Mouse (Mus musculus) forebrain, embryonic 11.5 days (tissue): Measurements from ENCODE around the gene Osbpl2. TPM values are rescaled to one million over a fixed set of nuclear protein-coding genes. Genes with fewer than 3 reads are reported as not detected.
A peak's percentile ranks its signal among the peaks of the same experiment; 100 is the strongest.

Experiments
- ATAC-seq: fragments of 200-750 bp; cut with Nextera tagmentation; replicated peaks from 2 replicates; pipeline ENCODE4 v1.8.0; 2017; ENCODE audit warnings: moderate TSS enrichment; ENCODE audit not compliant: low FRiP score
- DNase-seq: peaks from one replicate; pipeline ENCODE4 v3.0.0-alpha.2; 2017; ENCODE audit warnings: low spot score
- H3K27ac ChIP-seq: fragments of 300-500 bp; sonication (generic); 2 replicates; pipeline ENCODE4 v1.5.1; 2014; ENCODE audit warnings: low read depth, low read length
- H3K27me3 ChIP-seq: fragments of 300-500 bp; sonication (generic); 2 replicates; pipeline ENCODE4 v1.6.1; 2014; ENCODE audit warnings: mild to moderate bottlenecking, low read length, mixed read lengths; ENCODE audit not compliant: control insufficient read depth, insufficient read depth
- H3K36me3 ChIP-seq: fragments of 300-500 bp; sonication (generic); 2 replicates; pipeline ENCODE4 v1.6.1; 2014; ENCODE audit warnings: mild to moderate bottlenecking, low read length, moderate library complexity, mixed read lengths; ENCODE audit not compliant: control insufficient read depth, insufficient read depth
- H3K4me1 ChIP-seq: fragments of 300-500 bp; sonication (generic); replicated peaks from 2 replicates; pipeline ENCODE4 v1.6.1; 2014; ENCODE audit warnings: low read length, mixed read lengths; ENCODE audit not compliant: control insufficient read depth, insufficient read depth
- H3K4me2 ChIP-seq: fragments of 300-500 bp; sonication (generic); 2 replicates; pipeline ENCODE4 v1.6.1; 2014; ENCODE audit warnings: low read depth, mild to moderate bottlenecking, low read length, moderate library complexity, mixed read lengths; ENCODE audit not compliant: severe bottlenecking
- H3K4me3 ChIP-seq: fragments of 300-500 bp; sonication (generic); 2 replicates; pipeline ENCODE4 v1.5.1; 2014; ENCODE audit warnings: low read depth, low read length
- H3K9ac ChIP-seq: fragments of 300-500 bp; sonication (generic); 2 replicates; pipeline ENCODE4 v1.6.1; 2014; ENCODE audit warnings: low read length
- H3K9me3 ChIP-seq: fragments of 300-500 bp; sonication (generic); 2 replicates; pipeline ENCODE4 v1.6.1; 2016; ENCODE audit warnings: low read length, mixed read lengths; ENCODE audit not compliant: control insufficient read depth
- WGBS: fragments of 180-500 bp; shearing (Covaris S2); extraction: QIAGEN DNeasy Blood & Tissue Kit; methylation state at CpG from one replicate; pipeline ENCODE4 v1.1.7; 2014; 5-methylcytosine and 5-hydroxymethylcytosine counted together
- polyA plus RNA-seq: library from polyadenylated mRNA; unstranded; fragments of >200 nt; fragmentation: Nextera tagmentation; extraction: Ambion mirVana; gene quantifications from 2 replicates; pipeline ENCODE4 v1.2.1, GENCODE M21; 2014

Gene Osbpl2
- polyA plus RNA-seq, 1 experiment from 2014 or later: 43.8 TPM

DNA sequence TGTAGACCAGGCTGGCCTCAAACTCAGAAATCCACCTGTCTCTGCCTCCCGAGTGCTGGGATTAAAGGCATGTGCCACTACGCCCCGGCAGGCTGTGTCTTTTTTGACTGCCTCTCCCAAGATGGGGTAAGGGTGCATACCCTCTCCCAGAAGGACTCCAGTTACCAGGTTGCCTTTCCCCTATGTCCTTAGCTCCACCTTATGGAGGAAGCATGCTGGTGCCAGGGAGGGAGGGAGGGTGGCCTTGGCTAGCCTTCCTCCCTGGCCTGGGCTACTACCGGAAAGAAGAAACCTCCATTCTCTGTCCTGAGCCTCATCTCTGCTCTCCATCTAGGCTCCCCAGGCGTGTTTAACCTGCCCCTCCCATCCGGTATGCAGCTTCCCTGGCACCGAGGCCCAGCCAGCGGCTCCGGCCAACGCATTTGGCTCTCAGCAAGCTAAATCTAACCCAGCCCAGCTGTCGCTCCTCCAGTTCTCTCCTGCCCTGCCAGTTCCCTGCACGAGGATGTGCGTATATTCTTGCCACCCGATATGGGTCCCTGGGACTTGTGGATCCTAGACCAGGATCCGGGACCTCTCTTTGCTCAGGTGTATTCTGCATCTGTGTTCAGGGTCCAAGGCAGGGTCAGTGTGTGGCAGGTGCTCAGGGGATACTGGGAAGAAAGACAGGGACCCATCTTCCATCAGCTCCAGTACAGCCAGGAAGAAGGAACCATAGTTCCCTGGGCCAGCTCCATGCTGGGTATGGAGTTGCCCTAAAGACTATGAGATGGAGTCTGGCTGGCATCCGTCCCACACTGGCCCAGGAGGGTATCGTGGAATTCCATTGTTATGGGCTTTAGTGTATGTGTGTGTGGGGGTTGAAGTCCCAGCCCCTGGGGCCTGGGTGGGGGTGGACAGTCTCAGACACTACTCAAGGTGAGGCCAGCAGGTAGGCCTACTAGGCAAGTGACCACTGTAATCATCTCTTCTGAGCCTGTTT is 4.9 kb upstream of the Osbpl2 start:
- 71% methylated on average over 17 of the region's 17 CpGs for WGBS

DNA sequence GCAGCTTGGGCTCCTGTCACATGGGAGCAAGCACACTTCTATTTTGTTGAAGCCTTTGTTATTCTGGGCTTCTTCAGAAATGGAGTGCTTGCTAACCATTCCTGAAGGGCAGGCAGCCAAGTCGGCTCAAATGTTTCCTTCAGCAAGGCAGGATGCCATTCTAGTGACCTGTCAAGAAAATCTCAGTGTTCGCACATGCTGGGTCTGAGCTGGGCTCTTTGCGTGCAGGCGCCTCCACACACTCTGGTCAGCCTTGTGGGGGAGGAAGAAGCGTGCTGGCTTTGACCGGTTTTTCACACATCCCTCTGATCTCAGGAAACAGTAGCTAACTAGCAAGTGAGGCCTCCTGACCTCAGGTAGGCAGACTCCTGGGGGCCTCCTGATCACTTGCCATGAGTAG is 3.8 kb upstream of the Osbpl2 start:
- H3K27ac ChIP-seq: no peak overlapping the region
- DNase-seq (no peak), ATAC-seq (no peak)
- no peak overlapping the region for H3K4me2 ChIP-seq
- H3K9me3 ChIP-seq: no peaks in the 10 kb centered on the region
- 60% methylated on average over 6 of the region's 6 CpGs for WGBS
- H3K27me3 ChIP-seq: no peaks in the 10 kb centered on the region
- peaks cover 21% of the 10 kb centered on the region for H3K4me1 ChIP-seq
- H3K9ac ChIP-seq: no peak overlapping the region
- no peaks in the 10 kb centered on the region for H3K36me3 ChIP-seq
- H3K4me3 ChIP-seq: no peak overlapping the region

More for the DNA sequence above, 4.9 kb upstream of the Osbpl2 start:
- ATAC-seq (no peak), DNase-seq (peak; percentile 45)
- Histone ChIP-seq H3K36me3 (no peaks in the 10 kb centered on the region), H3K9me3 (no peaks in the 10 kb centered on the region), H3K9ac (no peak overlapping the region), H3K27me3 (no peaks in the 10 kb centered on the region), H3K27ac (no peak overlapping the region), H3K4me2 (no peak overlapping the region), H3K4me3 (no peak overlapping the region), H3K4me1 (peaks cover 17% of the 10 kb centered on the region)

DNA sequence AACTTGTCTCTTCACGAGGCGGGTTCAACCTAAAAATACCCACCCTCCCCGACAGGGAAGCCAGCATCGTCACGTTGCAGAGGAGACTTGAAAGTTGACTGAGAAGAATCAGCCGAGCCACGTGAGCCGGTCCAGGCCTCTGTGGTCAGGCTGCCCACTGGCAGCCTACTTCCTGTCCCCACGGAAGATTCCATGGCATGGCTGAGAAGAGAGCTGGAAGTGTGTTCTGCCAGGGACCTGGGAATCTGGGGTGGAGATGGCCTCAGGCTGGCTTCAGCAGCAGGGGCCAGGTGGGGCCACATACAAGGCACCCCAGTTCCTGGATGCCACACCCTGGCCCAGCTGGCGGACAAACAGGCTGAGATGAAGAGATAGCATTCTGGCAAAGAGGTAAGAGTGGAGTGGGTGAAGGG is 3.0 kb upstream of the Osbpl2 start:
- Histone ChIP-seq H3K27me3 (no peaks in the 10 kb centered on the region), H3K9me3 (no peaks in the 10 kb centered on the region), H3K4me3 (no peak overlapping the region), H3K9ac (no peak overlapping the region), H3K36me3 (no peaks in the 10 kb centered on the region), H3K4me2 (no peak overlapping the region), H3K27ac (no peak overlapping the region), H3K4me1 (peaks cover 21% of the 10 kb centered on the region)
- ATAC-seq: no peak
- DNase-seq: no peak
- 80% methylated on average over 10 of the region's 10 CpGs for WGBS

DNA sequence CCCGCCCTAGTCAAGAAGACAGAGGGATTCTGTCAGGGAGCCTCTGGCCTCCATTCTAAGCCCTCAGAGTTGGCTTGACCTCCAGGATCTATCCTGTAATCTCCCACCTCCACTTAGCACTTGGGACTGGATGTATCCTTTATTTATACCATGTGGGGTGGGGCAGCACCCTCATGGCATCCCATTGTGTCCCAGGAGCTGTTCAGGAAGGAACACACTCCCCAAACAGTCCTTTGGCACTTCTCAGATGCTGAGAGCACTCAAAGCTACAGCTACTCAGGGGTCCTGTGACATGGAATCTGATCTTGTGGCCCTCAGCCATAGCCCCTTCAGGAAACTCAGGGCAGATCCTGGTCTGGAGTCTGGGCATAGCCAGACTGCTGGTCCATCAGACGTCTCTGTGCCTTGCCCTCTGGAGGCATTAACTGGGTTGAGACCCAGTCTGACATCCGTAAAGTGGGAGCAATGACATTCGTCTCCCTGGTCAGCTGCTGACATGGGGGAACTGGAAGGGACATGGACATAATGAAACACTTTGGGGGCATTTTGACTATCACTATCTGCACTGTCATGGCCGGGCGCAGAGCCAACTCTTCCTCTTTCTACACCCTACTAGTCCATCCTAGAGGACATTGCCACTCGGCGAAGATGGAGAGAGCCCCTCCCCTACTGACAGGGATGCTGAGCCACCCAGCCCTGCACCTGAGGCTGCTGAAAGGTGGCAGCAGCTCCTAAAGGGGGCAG is 2.2 kb upstream of the Osbpl2 start:
- peak overlapping the region; percentile 68; the same call in 1 of the 2 replicates for H3K4me2 ChIP-seq
- H3K27ac ChIP-seq: no peak overlapping the region
- H3K27me3 ChIP-seq: no peaks in the 10 kb centered on the region
- H3K9me3 ChIP-seq: no peaks in the 10 kb centered on the region
- H3K36me3 ChIP-seq: no peaks in the 10 kb centered on the region
- no peak overlapping the region for H3K4me3 ChIP-seq
- H3K9ac ChIP-seq: no peak overlapping the region; the same call in 1 of the 2 replicates
- WGBS: 73% methylated on average over 8 of the region's 8 CpGs
- H3K4me1 ChIP-seq: peaks cover 21% of the 10 kb centered on the region
- ATAC-seq (no peak), DNase-seq (peak; percentile 53)

DNA sequence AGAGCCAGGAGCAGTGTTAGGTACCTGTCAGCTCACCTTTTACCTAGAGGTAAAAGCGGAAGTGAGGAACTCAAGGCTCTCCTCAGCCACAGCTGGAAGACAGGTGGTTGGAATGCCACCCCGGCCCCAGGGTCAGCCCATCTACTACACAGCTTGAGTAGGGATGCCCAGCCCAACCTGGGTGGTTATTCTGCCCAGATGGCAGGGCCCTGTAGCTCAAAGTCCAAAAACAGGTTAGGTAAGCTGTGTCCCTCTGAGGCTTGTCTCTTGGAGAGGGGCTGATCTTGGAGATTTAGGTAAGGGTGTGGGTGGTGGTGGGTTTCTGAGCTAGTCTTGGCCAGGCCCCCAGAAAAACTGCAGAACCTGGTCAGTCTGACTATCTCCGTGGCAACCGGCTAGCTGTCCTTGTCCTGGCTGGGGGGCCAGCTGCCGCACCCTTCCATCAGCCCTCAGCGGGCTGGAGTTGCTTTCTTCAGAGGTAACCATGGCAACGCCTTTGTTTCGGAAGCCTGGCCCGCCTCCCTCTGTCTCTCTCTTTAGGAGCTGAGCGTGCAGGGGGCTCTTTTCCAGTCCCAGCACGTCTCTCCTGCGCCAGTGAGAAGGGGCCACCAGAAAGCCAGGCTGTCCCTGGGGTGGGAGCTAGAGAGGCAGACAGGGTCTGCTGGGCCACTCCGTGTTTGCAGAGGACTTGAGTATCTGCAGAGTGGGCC is 1.5 kb upstream of the Osbpl2 start:
- peak overlapping the region; percentile 49 for H3K9ac ChIP-seq
- peak overlapping the region; percentile 88 for H3K27ac ChIP-seq
- no peaks in the 10 kb centered on the region for H3K27me3 ChIP-seq
- DNase-seq: peak; percentile 84
- H3K4me2 ChIP-seq: peak overlapping the region; percentile 68
- 7% methylated on average over 13 of the region's 13 CpGs for WGBS
- peak overlapping the region; percentile 13; the same call in 1 of the 2 replicates for H3K4me3 ChIP-seq
- H3K36me3 ChIP-seq: no peaks in the 10 kb centered on the region
- no peaks in the 10 kb centered on the region for H3K9me3 ChIP-seq
- ATAC-seq: peak; percentile 71
- H3K4me1 ChIP-seq: peaks cover 21% of the 10 kb centered on the region

DNA sequence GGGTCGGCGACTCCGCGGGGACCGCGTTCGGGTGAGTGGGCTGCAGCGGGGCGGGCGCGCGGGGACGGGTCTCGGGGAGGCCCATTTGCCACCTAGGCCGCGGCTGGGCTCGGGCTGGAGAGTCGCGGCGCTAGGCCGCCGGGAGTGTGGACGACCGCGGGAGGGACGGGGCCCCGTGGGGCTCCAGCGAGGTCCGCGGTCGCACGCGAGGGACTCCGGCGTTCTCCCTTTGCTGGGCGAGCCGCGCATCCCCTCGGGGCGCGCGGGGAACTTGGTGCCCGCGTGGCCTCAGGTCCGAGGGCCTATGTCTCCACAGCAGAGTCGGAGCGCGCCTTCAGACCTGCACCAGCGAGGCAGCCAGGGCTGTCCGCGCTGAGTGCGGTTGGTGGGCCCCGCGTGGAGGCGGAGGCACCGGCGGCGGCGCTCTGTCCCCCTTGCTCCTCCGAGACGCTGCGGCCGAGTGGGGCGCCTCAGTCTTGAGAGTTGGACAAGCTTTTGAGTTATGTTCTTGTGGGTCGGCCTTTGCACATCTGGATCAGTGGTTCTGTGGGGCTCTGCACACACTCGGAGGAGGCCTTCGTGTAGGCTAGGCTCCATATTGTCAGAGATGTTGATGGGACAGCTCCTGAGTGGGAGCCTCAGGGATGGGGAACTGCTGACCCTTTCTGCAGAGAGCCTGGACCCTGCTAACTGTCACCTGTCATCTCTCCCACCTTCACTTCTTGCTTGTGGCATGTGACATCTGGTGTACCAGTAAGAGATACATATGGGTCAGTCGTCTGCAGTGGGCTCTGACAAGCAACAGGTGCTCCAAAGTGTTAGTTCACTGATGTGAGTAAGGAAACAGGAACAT is 559 bp downstream of the Osbpl2 start:
- Histone ChIP-seq H3K9ac (peak overlapping the region; percentile 78), H3K27me3 (no peaks in the 10 kb centered on the region), H3K36me3 (no peaks in the 10 kb centered on the region), H3K4me2 (peak overlapping the region; percentile 94), H3K9me3 (no peaks in the 10 kb centered on the region), H3K27ac (no peak overlapping the region), H3K4me3 (peak overlapping the region; percentile 83), H3K4me1 (peaks cover 21% of the 10 kb centered on the region)
- WGBS: 1% methylated on average over 52 of the region's 68 CpGs
- DNase-seq: no peak
- ATAC-seq: peak; percentile 4; the same call in 1 of the 2 replicates

DNA sequence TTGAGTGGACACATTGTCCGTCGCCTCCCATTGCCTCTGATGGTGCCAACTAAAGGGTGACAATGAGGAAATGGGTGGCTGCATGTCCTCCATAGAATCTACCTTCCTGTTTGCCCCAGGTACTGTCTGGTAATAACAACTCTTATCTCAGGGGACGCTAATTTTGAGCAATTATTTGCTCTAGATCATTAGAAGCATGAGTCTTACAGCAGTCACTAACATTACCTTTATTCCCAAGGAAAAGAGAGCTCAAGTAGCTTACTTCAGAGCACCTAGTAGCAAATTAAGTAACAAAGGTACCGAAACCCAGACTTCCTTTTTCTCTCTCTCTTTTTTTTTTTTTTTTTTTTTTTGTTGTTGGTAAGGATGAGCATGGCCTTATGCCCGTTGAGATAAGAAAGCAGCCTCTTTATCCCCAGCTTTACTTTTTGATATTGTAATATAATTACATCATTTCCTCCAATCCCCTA is 1.2 kb downstream of the Osbpl2 start:
- Histone ChIP-seq H3K4me1 (peaks cover 21% of the 10 kb centered on the region), H3K27ac (no peak overlapping the region), H3K27me3 (no peaks in the 10 kb centered on the region), H3K4me3 (peak overlapping the region; percentile 83), H3K9ac (peak overlapping the region; percentile 78; the same call in 1 of the 2 replicates), H3K9me3 (no peaks in the 10 kb centered on the region), H3K36me3 (no peaks in the 10 kb centered on the region), H3K4me2 (peak overlapping the region; percentile 94; the same call in 1 of the 2 replicates)
- WGBS: 81% methylated on average over 5 of the region's 5 CpGs
- ATAC-seq (no peak), DNase-seq (no peak)
